Mouse (Mus musculus): ENCODE data around the gene Kif1b. TPM values are rescaled to one million over a fixed set of nuclear protein-coding genes. Genes with fewer than 3 reads are reported as not detected.

Gene Kif1b
- polyA plus RNA-seq, 1 experiment from 2014 or later, result 34.4 TPM

DNA sequence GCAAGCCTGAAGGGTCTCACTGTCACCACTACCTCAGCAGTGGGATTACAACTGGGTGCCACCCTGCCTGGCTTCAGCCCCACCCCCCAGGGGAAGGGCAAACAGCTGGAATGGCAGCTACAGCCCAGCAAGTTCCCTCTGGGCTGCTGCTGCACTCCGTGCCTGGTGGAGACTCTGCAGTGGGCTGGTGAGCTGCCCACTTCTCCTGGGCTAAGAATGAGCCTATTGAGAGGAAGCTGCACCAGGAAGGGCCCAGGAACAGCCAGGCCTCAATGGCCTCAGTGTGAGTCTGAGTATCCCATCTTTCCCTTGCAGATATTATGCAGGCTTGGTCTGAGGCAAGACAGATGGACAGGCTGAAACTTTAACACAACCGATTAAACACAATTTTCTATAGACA, 30.6 kb upstream of the Kif1b start:
- DNase-seq (ENCODE audit: low spot score), result no peak
- no peak for ATAC-seq (replicated peaks; ENCODE audit: low FRiP score, low TSS enrichment, low read depth)
- Histone ChIP-seq H3K27me3 (replicated peaks; ENCODE audit: control insufficient read depth, insufficient read depth, low read length) (no peaks in the 10 kb centered on the region), H3K4me3 (ENCODE audit: low read depth, low read length) (no peak overlapping the region), H3K27ac (ENCODE audit: low read depth) (no peak overlapping the region), H3K4me1 (replicated peaks; ENCODE audit: control insufficient read depth, insufficient read depth, low read length) (no peaks in the 10 kb centered on the region), H3K9me3 (ENCODE audit: control insufficient read depth, low read length) (no peaks in the 10 kb centered on the region), H3K4me2 (ENCODE audit: low read length) (no peak overlapping the region), H3K9ac (ENCODE audit: low read length) (no peak overlapping the region), H3K36me3 (ENCODE audit: control insufficient read depth, insufficient read depth, low read length) (peaks cover 77% of the 10 kb centered on the region)
- WGBS, result 72% methylated on average over 2 of the region's 2 CpGs

DNA sequence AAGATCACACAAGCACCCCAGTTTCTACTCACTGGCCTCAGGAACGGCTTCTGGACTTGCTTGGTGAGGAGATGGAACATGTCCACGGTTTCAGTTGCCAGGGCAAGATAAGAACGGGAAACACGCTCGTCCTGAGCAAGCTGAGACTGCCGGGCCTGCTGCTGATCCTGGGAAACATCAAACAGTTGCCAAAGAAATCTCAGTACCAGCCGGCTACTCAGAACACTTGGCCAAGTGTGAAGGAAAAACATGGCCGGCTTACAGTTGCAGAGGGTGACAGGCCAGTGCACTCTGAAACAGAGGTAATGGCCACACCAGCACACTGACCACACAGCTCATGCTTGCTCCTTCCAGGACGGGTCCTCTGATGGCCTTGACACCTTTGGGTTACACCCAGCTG, 29.9 kb upstream of the Kif1b start:
- Histone ChIP-seq H3K9me3 (ENCODE audit: control insufficient read depth, low read length) (no peaks in the 10 kb centered on the region), H3K4me3 (ENCODE audit: low read depth, low read length) (no peak overlapping the region), H3K4me2 (ENCODE audit: low read length) (no peak overlapping the region), H3K27me3 (replicated peaks; ENCODE audit: control insufficient read depth, insufficient read depth, low read length) (no peaks in the 10 kb centered on the region), H3K36me3 (ENCODE audit: control insufficient read depth, insufficient read depth, low read length) (peaks cover 77% of the 10 kb centered on the region), H3K27ac (ENCODE audit: low read depth) (no peak overlapping the region), H3K4me1 (replicated peaks; ENCODE audit: control insufficient read depth, insufficient read depth, low read length) (no peaks in the 10 kb centered on the region), H3K9ac (ENCODE audit: low read length) (no peak overlapping the region)
- ATAC-seq (replicated peaks; ENCODE audit: low FRiP score, low TSS enrichment, low read depth) (no peak), DNase-seq (ENCODE audit: low spot score) (no peak)
- 84% methylated on average over 9 of the region's 9 CpGs for WGBS

DNA sequence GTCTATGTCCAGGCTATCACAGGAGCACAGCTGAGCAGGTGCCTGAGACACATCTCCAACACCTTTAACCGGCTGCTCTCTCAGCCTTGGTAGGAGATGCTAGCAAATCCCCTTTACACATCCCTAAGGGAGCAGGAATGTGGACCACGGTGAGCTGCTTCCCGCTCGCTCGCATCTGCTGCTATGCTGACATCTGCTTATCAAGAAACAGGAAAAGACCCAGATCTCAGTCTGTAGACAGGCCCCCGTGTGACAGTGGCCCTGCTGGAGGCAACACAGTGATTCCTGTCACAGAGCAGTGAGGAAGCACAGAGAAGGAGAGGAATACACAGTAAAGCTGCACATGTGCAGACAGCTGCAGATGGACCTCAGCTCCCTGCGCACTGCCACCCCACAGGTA, 28.8 kb upstream of the Kif1b start:
- Histone ChIP-seq H3K4me3 (ENCODE audit: low read depth, low read length) (no peak overlapping the region), H3K27ac (ENCODE audit: low read depth) (no peak overlapping the region), H3K9me3 (ENCODE audit: control insufficient read depth, low read length) (no peaks in the 10 kb centered on the region), H3K36me3 (ENCODE audit: control insufficient read depth, insufficient read depth, low read length) (peaks cover 75% of the 10 kb centered on the region), H3K4me1 (replicated peaks; ENCODE audit: control insufficient read depth, insufficient read depth, low read length) (no peaks in the 10 kb centered on the region), H3K9ac (ENCODE audit: low read length) (no peak overlapping the region), H3K4me2 (ENCODE audit: low read length) (no peak overlapping the region), H3K27me3 (replicated peaks; ENCODE audit: control insufficient read depth, insufficient read depth, low read length) (no peaks in the 10 kb centered on the region)
- 87% methylated on average over 7 of the region's 7 CpGs for WGBS
- DNase-seq (ENCODE audit: low spot score), result no peak
- no peak for ATAC-seq (replicated peaks; ENCODE audit: low FRiP score, low TSS enrichment, low read depth)

DNA sequence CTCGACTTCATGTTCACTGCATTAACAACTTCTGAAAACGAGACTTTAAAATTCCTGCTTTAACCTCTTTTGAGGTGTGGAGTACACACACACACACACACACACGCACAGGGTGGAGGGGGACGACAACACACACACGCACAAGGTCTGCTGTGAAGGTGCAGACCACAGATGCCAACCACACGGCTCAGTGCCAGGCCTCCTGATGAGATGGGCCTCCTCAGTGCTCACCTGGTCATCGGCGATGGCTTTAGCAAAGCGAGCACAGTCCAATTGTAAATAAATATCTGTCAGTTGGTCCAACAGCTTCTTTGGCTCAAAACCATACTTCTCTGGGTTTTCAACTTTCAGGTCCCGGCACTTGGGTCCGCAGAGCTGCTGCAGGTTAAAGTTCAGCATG, 27.4 kb upstream of the Kif1b start:
- no peak for DNase-seq (ENCODE audit: low spot score)
- Histone ChIP-seq H3K4me1 (replicated peaks; ENCODE audit: control insufficient read depth, insufficient read depth, low read length) (no peaks in the 10 kb centered on the region), H3K27ac (ENCODE audit: low read depth) (no peak overlapping the region), H3K27me3 (replicated peaks; ENCODE audit: control insufficient read depth, insufficient read depth, low read length) (no peaks in the 10 kb centered on the region), H3K4me3 (ENCODE audit: low read depth, low read length) (no peak overlapping the region), H3K36me3 (ENCODE audit: control insufficient read depth, insufficient read depth, low read length) (peaks cover 86% of the 10 kb centered on the region), H3K9me3 (ENCODE audit: control insufficient read depth, low read length) (no peaks in the 10 kb centered on the region), H3K4me2 (ENCODE audit: low read length) (no peak overlapping the region), H3K9ac (ENCODE audit: low read length) (no peak overlapping the region)
- 93% methylated on average over 11 of the region's 11 CpGs for WGBS
- ATAC-seq (replicated peaks; ENCODE audit: low FRiP score, low TSS enrichment, low read depth), result no peak

DNA sequence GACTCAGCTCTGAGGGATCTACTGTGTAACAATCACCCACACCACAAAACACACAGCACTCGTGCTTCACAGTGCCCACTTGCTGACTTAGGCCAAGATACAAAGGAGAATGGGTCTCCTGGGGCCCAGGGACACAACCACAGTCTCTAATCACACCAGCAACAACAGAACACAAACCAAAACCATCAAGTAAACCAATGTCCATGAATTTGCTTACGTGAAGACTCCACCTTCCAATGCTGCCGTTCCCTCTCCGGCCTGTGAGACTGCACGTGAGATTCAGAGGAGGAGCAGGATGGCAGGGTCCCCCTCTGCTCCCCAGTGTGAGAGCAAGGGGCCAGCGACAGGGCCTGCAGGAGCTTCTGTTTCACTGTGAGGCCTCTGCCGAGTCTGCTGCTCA, 25.2 kb upstream of the Kif1b start:
- ATAC-seq (replicated peaks; ENCODE audit: low FRiP score, low TSS enrichment, low read depth) (no peak), DNase-seq (ENCODE audit: low spot score) (no peak)
- Histone ChIP-seq H3K27me3 (replicated peaks; ENCODE audit: control insufficient read depth, insufficient read depth, low read length) (no peaks in the 10 kb centered on the region), H3K36me3 (ENCODE audit: control insufficient read depth, insufficient read depth, low read length) (peaks cover 94% of the 10 kb centered on the region), H3K27ac (ENCODE audit: low read depth) (no peak overlapping the region), H3K4me2 (ENCODE audit: low read length) (no peak overlapping the region), H3K9me3 (ENCODE audit: control insufficient read depth, low read length) (no peaks in the 10 kb centered on the region), H3K9ac (ENCODE audit: low read length) (no peak overlapping the region), H3K4me1 (replicated peaks; ENCODE audit: control insufficient read depth, insufficient read depth, low read length) (no peaks in the 10 kb centered on the region), H3K4me3 (ENCODE audit: low read depth, low read length) (no peak overlapping the region)
- WGBS, result 92% methylated on average over 7 of the region's 7 CpGs

DNA sequence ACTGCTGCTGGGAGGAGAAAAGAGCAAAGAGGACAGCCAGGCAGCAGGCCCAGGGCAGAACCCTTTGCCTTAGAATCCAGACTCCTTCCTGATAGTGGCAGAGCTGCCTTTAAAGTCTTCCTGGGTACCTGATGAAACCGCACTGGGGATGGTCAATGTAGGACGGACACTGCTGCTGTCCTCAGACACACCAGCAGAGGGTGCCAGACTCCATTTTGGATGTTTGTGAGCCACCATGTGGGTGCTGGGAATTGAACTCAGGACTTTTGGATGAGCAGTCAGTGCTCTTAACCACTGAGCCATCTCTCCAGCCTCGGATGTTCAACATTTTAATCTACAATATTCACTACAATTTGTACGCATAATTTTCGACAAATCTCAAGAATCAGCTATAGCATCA, 23.0 kb upstream of the Kif1b start:
- DNase-seq (ENCODE audit: low spot score) (no peak), ATAC-seq (replicated peaks; ENCODE audit: low FRiP score, low TSS enrichment, low read depth) (no peak)
- 97% methylated on average over 5 of the region's 5 CpGs for WGBS
- Histone ChIP-seq H3K9me3 (ENCODE audit: control insufficient read depth, low read length) (no peaks in the 10 kb centered on the region), H3K27me3 (replicated peaks; ENCODE audit: control insufficient read depth, insufficient read depth, low read length) (no peaks in the 10 kb centered on the region), H3K27ac (ENCODE audit: low read depth) (no peak overlapping the region), H3K4me2 (ENCODE audit: low read length) (no peak overlapping the region), H3K4me1 (replicated peaks; ENCODE audit: control insufficient read depth, insufficient read depth, low read length) (no peaks in the 10 kb centered on the region), H3K4me3 (ENCODE audit: low read depth, low read length) (no peak overlapping the region), H3K9ac (ENCODE audit: low read length) (no peak overlapping the region), H3K36me3 (ENCODE audit: control insufficient read depth, insufficient read depth, low read length) (peaks cover 82% of the 10 kb centered on the region)

DNA sequence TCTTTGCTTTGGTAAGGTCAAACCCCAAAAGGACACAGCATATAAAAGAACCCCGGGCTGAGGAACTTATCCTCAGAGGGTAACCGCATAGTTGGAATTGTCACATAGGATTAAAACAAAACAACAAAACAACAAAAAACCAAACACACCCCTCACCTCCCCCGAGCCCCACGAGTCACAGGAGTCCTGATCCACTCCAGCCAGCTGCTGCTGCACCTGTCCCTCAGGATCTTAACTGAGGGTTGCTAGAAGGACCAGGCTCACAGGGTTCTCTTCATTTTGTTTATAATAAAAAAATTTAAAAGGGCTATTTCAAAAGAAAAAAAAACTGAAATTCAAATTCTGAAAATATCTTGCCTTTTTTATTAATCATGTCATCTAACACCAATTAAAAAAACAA, 21.2 kb upstream of the Kif1b start:
- ATAC-seq (replicated peaks; ENCODE audit: low FRiP score, low TSS enrichment, low read depth) (no peak), DNase-seq (ENCODE audit: low spot score) (no peak)
- Histone ChIP-seq H3K4me3 (ENCODE audit: low read depth, low read length) (no peak overlapping the region), H3K4me1 (replicated peaks; ENCODE audit: control insufficient read depth, insufficient read depth, low read length) (no peaks in the 10 kb centered on the region), H3K9me3 (ENCODE audit: control insufficient read depth, low read length) (no peaks in the 10 kb centered on the region), H3K9ac (ENCODE audit: low read length) (no peak overlapping the region), H3K27me3 (replicated peaks; ENCODE audit: control insufficient read depth, insufficient read depth, low read length) (no peaks in the 10 kb centered on the region), H3K4me2 (ENCODE audit: low read length) (no peak overlapping the region), H3K27ac (ENCODE audit: low read depth) (no peak overlapping the region), H3K36me3 (ENCODE audit: control insufficient read depth, insufficient read depth, low read length) (peaks cover 64% of the 10 kb centered on the region)
- 90% methylated on average over 4 of the region's 4 CpGs for WGBS

DNA sequence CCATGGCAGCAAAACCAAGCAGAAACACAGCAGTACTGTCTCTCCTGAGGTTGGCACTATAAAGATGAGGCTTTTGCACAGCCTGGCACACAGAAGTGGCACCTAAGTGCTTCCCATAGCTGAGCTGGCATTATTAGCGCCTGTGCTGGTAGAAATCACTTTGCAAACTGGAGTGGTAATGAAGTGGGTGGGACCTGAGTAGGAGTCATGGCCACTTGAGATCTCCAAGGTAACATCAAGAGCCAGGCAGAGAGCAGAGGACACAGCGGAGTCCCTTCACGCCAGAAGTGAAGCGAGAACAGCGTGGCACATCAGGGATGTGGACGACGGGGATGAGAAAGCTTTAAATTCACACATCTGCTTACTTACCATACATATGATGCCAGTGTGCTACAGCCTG, 19.8 kb upstream of the Kif1b start:
- Histone ChIP-seq H3K27ac (ENCODE audit: low read depth) (no peak overlapping the region), H3K4me2 (ENCODE audit: low read length) (no peak overlapping the region), H3K4me1 (replicated peaks; ENCODE audit: control insufficient read depth, insufficient read depth, low read length) (no peaks in the 10 kb centered on the region), H3K4me3 (ENCODE audit: low read depth, low read length) (no peak overlapping the region), H3K9ac (ENCODE audit: low read length) (no peak overlapping the region), H3K9me3 (ENCODE audit: control insufficient read depth, low read length) (no peaks in the 10 kb centered on the region), H3K27me3 (replicated peaks; ENCODE audit: control insufficient read depth, insufficient read depth, low read length) (no peaks in the 10 kb centered on the region), H3K36me3 (ENCODE audit: control insufficient read depth, insufficient read depth, low read length) (peaks cover 52% of the 10 kb centered on the region)
- ATAC-seq (replicated peaks; ENCODE audit: low FRiP score, low TSS enrichment, low read depth) (no peak), DNase-seq (ENCODE audit: low spot score) (no peak)
- WGBS, result 96% methylated on average over 7 of the region's 7 CpGs

DNA sequence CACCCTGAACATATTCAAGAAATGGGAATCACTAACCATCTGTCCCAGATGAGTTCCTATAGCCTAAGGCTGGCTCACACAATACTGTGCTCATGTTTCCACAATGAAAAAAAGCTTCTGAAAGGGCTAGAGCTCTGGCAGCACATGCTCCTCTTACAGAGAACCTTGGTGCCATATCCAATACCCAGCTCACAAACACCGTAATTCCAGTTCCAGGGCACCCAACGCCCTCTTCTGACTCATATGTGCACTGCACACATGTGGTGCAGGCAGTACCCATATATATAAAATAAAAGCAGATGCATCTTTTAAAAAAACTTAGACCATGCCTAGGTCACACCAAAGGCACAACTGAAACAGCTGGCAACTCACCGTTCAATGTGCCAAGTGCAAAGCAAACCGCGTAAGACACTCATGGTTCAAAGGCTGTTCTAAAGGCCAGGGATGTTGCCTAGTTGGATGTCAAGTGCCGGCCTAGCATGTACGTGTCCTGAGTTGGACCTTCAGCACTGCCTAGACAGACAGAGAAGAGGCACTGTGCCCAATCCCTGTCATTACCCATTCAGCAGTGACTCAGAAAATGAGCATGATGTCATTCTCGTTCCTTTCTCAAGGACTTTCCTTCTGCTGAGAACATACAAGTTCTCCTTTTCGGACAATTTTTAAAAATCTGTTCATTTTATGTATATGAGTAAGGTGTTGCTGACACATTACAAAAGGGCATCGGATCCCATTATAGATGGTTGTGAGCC, 18.1 kb upstream of the Kif1b start:
- ATAC-seq (replicated peaks; ENCODE audit: low FRiP score, low TSS enrichment, low read depth), result no peak
- Histone ChIP-seq H3K9me3 (ENCODE audit: control insufficient read depth, low read length) (no peaks in the 10 kb centered on the region), H3K27me3 (replicated peaks; ENCODE audit: control insufficient read depth, insufficient read depth, low read length) (no peaks in the 10 kb centered on the region), H3K27ac (ENCODE audit: low read depth) (no peak overlapping the region), H3K4me1 (replicated peaks; ENCODE audit: control insufficient read depth, insufficient read depth, low read length) (no peaks in the 10 kb centered on the region), H3K36me3 (ENCODE audit: control insufficient read depth, insufficient read depth, low read length) (peaks cover 38% of the 10 kb centered on the region), H3K9ac (ENCODE audit: low read length) (no peak overlapping the region), H3K4me2 (ENCODE audit: low read length) (no peak overlapping the region), H3K4me3 (ENCODE audit: low read depth, low read length) (no peak overlapping the region)
- DNase-seq (ENCODE audit: low spot score), result no peak
- 85% methylated on average over 10 of the region's 10 CpGs for WGBS
